Mouse (Mus musculus): Measurements from ENCODE around the gene Fa2h.

DNA sequence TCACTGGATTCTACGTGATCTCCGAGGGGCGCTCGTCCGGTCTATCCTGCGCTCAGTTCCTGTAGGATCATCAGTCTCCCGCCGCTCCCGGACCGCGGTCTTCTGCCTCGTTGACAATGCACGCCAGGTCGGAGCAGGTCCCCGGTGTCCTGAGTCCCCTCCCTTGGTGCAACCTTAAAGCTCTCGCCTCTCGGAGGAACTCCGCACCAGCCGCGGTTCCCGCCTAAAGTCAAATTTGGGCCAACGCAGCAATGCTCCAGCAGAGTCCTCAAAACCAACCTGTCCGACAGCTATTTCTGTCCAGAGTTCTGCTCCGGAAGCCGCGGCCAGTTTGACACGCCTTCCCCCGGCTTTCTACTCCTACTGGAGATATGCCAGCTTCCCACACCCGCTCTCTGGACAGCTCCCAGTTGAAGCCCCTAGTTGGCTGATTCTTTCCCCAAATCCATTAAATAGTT lies 55.7 kb downstream of the Fa2h start, which contains the start of gene Mlkl:
- TF ChIP-seq CTCF (IDR thresholded peaks at IDR 0.05; ENCODE audit: borderline replicate concordance, control insufficient read depth, extremely low read depth, insufficient read depth, low read length, poor library complexity) (0 out of 2 replicates have a peak, but pooled peaks have one; percentile 12), POLR2A (IDR thresholded peaks at IDR 0.05; ENCODE audit: control insufficient read depth, extremely low read depth, insufficient read depth, low read length, poor library complexity) (no peak)
